Mouse (Mus musculus) embryo, embryonic 9.5 days (tissue): ENCODE measurements around the gene Rhoa.
A peak's percentile ranks its signal among the peaks of the same experiment; 100 is the strongest.
"Not testable (repeated sequence)": the region's sequence is repeated elsewhere in the genome, so short reads cannot be mapped to it uniquely, and the experiment has no call there.

ENCODE experiments used
- DNase-seq: peaks from one replicate; pipeline ENCODE4 v3.0.0-alpha.2; 2017; ENCODE audit errors: extremely low spot score

The Rhoa gene

GRCm38 (mm10) chr9:108287526-108288238 lies 18.2 kb upstream of the Rhoa start:
- not testable (repeated sequence) for DNase-seq

GRCm38 (mm10) chr9:108289347-108289746 lies 16.6 kb upstream of the Rhoa start:
- no peak for DNase-seq

- peak; percentile 88 for DNase-seq
Measured at GRCm38 (mm10) chr9:108290016-108290750, 15.7 kb upstream of the Rhoa start, which contains the start of gene Nicn1. Nicn1 (plus strand) TSS chr9:108290429.

GRCm38 (mm10) chr9:108290773-108291172 lies 15.2 kb upstream of the Rhoa start:
- no peak for DNase-seq

GRCm38 (mm10) chr9:108296453-108297355 lies 9.2 kb upstream of the Rhoa start, which contains the start of gene Amt:
Amt (plus strand) TSS chr9:108296853.
- DNase-seq, result peak; percentile 78

- no peak for DNase-seq
Measured at GRCm38 (mm10) chr9:108301853-108302252, 4.1 kb upstream of the Rhoa start.

DNA sequence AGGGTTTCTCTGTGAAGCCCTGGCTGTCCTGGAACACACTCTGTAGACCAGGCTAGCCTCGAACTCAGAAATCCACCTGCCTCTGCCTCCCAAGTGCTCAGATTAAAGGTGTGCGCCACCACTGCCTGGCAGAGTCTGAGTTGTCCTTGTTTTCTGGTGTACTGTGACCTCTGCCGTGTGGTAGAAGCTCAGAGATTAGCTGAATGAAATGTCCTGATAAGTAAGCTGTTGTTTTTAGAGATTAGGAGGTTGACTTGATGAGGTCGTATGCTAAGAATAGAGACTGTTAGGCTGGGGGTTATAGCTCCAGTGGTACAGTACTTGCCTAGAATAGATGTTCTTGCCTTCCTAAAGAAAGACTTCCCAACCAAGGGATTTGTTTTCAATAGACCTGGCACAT lies 1.2 kb upstream of the Rhoa start:
- DNase-seq, result no peak

- no peak for DNase-seq
Measured at GRCm38 (mm10) chr9:108305170-108305569, 759 bp upstream of the Rhoa start.

DNA sequence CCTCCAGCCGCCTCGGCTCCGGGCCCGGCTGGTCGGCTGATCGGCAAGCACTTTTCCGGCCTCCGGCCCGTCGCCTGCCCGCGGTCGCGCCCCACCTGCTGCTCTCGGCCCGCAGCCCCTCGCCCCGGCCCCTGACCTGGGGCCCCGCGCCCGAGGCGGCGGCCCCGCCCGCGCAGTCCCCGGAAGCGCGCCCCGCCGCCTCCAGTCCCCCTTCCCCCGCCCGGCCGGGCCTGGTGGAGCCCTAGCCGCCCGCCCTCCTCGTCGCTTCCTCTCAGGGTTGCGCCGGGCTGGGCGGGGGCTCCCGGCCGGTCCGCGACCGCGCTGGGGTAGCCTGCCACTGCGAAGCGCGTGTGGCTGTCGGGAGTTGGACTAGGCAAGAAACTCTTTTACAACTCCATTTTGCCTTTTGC lies 647 bp downstream of the Rhoa start:
- DNase-seq, result no peak

GRCm38 (mm10) chr9:108307021-108307807 lies 1.3 kb downstream of the Rhoa start:
- DNase-seq, result no peak

GRCm38 (mm10) chr9:108308141-108308540 lies 2.2 kb downstream of the Rhoa start:
- DNase-seq, result no peak

DNA sequence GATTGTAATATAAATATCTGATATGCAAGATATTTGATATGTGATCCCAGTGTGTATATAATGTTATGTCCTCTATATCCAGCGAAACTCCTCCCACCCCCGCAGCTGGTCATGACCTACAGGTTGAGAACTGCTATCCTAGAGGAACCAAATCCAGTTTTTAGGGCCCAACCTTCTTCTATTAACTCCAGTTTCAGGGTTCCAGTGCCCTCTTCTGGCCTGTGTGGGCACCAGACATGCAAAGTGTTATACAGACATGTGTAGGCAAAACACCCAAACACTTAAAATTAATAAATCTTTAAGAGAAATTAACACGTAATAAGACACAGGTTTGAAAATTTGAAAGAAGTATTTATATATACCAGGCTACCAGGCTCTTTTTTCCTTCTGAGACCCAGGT lies 11.6 kb downstream of the Rhoa start:
- DNase-seq, result no peak

DNA sequence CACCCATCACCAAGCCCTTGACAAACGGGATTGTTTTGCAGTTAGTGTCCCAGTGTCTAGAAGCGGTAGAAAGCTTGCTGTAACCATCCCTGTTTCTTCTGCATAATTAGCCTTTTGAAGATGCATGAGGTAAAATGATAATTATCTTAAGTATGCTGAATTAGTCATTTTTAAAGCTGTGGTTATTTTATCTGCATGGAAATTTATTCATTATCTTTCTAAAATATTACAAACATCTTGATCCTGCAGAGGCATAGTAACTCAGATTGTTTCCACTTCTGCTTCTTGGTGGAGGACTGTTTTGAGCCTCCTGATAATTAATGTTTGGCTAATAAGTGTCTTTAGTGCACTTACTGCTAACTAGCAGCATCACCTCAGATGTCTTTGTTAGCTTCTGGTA lies 12.5 kb downstream of the Rhoa start:
- no peak for DNase-seq

GRCm38 (mm10) chr9:108322054-108322453 lies 16.1 kb downstream of the Rhoa start:
- not testable (repeated sequence) for DNase-seq

- no peak for DNase-seq
Measured at GRCm38 (mm10) chr9:108324784-108325183, 18.9 kb downstream of the Rhoa start.

DNA sequence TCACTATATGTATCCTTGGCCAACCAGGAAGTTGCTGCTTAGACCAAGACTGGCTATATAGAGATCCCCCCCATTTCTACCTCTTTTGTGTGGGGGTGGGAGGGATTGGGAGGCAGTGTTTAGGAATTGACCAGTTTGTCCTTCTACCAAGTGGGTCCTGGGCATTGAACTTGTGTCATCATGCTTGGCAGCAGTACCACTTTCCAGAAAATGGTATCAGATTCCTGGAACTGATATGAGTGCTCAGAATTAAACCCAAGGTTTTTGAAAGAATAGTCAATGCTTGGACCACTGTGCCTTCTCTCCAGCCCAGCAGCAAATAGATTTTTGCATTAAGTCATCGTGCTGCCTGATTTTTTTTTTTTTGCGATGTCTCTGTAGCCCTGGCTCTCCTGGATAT lies 19.9 kb downstream of the Rhoa start:
- no peak for DNase-seq

GRCm38 (mm10) chr9:108337848-108338550 lies 32.1 kb downstream of the Rhoa start:
- no peak for DNase-seq

DNA sequence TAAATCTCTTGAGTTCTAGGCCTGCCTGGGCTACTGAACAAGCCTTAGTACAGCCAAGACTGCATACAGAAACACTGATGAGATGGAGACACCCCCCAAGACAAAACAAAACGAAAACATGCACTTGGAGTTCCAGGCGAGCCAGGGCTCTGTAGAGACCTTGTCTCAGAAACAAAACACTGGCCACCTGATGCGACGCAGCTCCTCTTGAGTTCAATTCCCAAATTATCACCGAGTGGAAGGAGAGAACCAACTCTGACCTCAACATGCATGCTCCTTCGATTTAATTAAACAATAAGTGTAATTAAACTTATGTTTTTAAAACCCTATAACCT lies 32.6 kb downstream of the Rhoa start:
- no peak for DNase-seq

GRCm38 (mm10) chr9:108338886-108339781 lies 33.2 kb downstream of the Rhoa start, which contains the start of gene Gpx1:
Gpx1 (plus strand) TSS chr9:108338903.
- peak; percentile 92 for DNase-seq

- DNase-seq, result peak; percentile 29
Measured at GRCm38 (mm10) chr9:108339886-108340257, 33.9 kb downstream of the Rhoa start.
